Mouse (Mus musculus) cerebellum, adult 2 months (tissue): ENCODE measurements at regions not wholly inside any gene's neighbourhood (a gene's known extent, or its start where the extent isn't known, plus 50 kb on each side); places are given as distances from the start of the nearest gene placed in this dataset.

Experiments used
- CTCF ChIP-seq: fragments of 200-500 bp; IDR thresholded peaks from 2 replicates; pipeline ENCODE4 v1.5.1; 2011; ENCODE audit warnings: low read depth, mild to moderate bottlenecking, control low read depth, low read length, moderate library complexity, borderline replicate concordance; ENCODE audit not compliant: insufficient read depth
- POLR2A ChIP-seq: fragments of 200-500 bp; IDR thresholded peaks from 2 replicates; pipeline ENCODE4 v1.6.1; 2011; ENCODE audit warnings: low read length, control low read depth, borderline replicate concordance; ENCODE audit not compliant: insufficient read depth

DNA sequence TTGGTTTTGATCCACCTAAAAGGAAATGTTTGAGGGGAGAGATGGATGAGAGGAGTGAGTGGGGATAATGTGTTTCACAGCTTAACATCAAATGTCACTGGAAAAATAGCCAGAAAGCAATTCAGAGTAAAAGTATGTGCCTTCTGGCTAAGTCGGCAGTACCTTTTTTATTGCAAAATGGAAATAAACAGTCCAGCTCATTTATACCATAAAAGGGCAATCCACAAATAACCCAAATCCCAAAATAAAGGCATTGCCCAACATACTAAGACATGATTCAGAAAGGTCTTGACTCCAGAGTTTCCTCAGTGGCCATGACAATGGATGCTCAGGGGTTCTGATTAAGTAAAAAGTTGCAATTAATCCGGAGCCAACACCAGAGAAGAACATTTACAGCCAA, 208.0 kb upstream of the Thbs1 start:
- TF ChIP-seq CTCF (no peak), POLR2A (no peak)
